Mouse (Mus musculus) thymus, postnatal 0 days (tissue): Measurements from ENCODE around the gene BC052040. TPM values are rescaled to one million over a fixed set of nuclear protein-coding genes. Genes with fewer than 3 reads are reported as not detected.

Experiments
- DNase-seq: peaks from one replicate; pipeline ENCODE4 v3.0.0-alpha.2; 2015; ENCODE audit warnings: low spot score
- microRNA counts: library from miRNA; unstranded; fragments of <30 nt; microRNA quantifications from one replicate; lab custom pipeline; 2015
- microRNA-seq: library from miRNA; unstranded; fragments of <30 nt; microRNA quantifications from one replicate; pipeline ENCODE4, GENCODE M21; 2016; ENCODE audit warnings: borderline number of aligned reads
- polyA plus RNA-seq: library from polyadenylated mRNA; unstranded; fragments of >200 nt; fragmentation: Nextera tagmentation; extraction: Ambion mirVana; gene quantifications from 2 replicates; pipeline ENCODE4 v1.2.1, GENCODE M21; 2015

The BC052040 gene
- polyA plus RNA-seq, 1 experiment from 2014 or later, result 6.2 TPM

DNA sequence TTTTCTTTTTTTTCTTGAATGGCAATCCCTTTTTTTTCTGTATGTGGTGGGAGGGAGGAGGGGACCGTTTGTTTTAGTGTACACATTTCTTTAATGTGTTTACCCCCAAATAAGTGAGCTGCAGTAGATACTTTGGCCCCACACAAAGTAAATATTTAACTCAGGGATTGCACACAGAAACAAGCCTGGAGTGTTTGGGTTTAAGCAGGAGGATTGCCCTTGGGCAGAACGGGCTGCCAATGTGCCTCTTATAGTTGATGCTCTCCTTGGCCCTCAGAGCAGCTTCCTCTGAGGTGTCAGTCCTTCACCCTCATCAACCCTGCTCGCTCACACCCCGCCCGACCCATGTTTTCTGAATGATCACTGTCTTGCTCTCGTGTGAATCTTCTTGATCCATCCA, 177.0 kb downstream of the BC052040 start:
- no peak for DNase-seq

DNA sequence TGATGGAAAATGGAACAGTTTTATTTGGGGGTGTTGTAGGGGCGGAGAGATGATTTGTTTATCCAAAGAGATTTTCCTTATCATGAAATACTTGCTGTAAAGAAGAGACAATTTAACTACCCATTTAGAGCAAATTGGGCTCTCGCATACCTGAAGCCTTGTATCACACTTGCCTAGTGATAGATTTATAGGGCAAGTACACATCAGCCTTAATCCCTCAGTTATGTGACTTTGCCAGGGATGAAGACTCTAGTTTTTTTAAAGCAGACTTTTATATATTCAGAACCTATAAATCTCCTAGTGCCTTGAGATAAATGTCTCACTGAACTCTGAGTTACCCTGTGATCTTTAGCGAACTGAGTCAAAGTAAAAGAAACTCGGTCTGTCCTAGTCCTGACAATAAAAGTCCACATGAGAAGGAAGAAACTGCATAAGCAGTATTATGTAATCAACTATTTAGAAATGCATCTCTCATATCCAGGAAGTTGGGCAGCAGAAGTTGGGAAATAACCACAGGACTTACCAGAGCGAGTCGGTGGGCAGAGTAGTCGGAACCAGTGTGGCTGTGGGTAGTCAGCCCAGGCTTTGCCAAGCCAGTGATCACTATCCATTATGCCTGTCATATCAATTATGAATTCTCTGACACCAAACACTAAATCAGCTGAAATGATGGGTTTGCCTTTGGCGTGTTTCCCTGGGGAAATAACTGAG, 183.2 kb downstream of the BC052040 start:
- DNase-seq, result no peak

DNA sequence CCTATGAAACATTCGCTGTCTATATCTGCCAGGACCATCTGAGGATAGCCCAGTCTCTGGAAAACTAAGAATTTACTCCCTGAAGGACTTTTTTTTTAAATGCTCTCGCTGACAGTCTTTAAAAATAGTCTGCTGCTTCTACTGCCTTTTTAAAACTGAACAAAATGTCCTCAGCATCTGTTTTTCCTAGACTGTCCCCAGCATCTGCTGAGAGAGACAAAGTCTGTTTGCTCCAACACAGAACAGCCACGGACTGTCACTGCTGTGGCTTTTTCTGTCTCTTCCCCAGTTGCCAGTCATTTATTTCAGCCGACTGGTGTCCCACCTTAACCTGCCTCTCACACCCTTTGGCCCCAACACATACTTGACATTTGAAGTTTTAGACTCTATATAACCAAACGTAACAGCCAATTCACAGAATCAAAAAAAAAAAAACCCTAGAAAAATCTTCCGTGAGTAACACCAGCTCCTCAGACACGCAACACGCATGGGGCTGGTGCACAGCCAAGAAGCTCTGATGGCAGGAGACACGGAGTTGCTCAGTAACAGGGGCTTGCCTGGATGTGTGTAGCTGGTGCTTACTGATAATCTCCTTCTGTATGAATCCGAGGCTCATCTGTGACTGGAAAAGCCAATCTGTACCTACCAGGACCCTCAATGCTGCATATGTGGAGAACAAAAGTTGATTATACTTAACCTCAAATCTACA, 188.2 kb downstream of the BC052040 start:
- DNase-seq, result no peak

DNA sequence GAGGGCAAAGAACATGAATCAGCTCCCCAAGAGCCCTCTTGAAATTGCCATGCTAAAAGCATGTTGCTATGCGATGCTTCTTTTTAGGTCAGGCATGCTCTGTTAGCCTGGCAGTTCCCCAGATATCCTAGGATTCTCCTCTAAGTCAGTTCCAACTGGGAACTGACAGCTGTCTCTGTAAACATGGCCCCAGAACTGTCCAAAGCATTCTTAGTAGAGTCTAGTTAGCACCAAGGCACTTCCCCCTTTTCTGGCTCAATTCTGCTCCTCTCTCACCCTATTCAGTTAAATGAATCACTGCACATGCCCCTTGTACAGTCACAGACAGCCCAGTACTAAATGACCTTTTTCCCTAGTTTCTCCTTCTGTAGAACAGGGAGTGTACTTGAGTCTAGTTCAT, 191.2 kb downstream of the BC052040 start:
- DNase-seq, result no peak

GRCm38 (mm10) chr2:115774153-115774908, 192.8 kb downstream of the BC052040 start:
- no peak for DNase-seq

- DNase-seq, result no peak
These were observed 194.1 kb downstream of the BC052040 start for GRCm38 (mm10) chr2:115775488-115776217.

DNA sequence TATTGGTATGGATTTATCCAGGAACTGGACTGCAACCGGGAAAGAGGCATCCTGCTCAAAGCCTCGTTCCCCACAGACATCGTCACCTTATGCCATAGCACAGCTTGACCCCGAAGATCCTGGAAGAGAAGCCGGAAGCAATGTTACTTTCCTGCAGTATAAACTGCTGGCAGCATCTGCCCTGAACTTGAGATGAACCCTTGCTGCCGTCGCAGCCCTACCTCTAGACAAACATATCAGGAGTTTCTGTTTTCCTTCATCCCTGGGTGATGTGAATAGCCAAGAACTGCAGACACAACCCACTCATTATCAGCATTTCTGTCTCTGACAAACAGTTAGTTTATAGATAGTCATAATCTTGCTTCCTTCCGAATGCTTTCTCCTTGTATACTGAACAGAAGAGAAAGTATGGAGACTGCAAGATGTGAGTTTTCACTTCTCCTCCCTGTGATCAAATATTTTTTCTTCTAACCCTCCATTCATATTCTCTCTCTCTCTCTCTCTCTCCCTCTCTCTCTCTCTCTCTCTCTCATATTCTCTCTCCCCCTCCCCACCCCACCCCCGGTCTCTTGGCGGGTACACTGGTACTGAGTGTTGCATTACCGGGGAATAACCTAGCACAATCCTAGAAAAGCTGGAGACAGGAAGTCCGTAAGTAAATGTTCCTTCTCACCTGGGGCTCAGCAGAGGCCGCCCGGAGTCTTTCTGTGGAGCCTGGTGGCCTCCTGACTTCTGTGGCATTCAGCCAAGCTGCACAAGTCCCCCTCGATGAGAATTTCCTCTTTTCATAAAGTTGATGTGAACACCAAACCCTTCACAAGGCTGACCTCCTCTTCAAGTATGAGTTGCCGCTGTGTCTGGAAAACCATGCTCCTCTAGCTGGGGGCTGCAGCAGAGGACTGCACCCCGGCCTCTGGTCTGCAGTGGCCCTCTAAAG, 195.7 kb downstream of the BC052040 start:
- no peak for DNase-seq

GRCm38 (mm10) chr2:115780546-115781011, 199.1 kb downstream of the BC052040 start:
- no peak for DNase-seq

DNA sequence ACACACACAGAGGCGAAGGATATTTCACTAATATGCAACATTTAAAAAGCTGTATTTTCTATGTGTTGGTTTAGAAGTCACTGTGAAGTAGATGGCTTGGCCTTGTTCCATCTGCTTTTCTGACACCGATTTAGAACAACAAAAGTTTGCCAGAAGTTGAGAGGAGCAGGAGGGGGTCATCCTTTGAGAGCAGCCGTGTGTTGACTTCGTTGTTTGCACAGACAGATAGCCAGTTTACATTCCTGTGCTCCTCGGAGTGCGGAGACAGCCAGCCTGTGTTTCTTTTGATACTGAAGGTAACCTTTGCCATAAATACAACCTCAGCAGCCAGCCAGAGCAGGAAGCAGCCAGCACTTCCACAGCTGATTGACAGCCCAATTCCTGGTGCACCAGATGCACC, 204.2 kb downstream of the BC052040 start:
- no peak for DNase-seq

- no peak for DNase-seq
These were observed 217.3 kb downstream of the BC052040 start for GRCm38 (mm10) chr2:115798839-115799238.

GRCm38 (mm10) chr2:115808376-115808775, 226.9 kb downstream of the BC052040 start:
- DNase-seq, result no peak

- DNase-seq, result no peak
These were observed 231.8 kb downstream of the BC052040 start for GRCm38 (mm10) chr2:115813316-115813715.

DNA sequence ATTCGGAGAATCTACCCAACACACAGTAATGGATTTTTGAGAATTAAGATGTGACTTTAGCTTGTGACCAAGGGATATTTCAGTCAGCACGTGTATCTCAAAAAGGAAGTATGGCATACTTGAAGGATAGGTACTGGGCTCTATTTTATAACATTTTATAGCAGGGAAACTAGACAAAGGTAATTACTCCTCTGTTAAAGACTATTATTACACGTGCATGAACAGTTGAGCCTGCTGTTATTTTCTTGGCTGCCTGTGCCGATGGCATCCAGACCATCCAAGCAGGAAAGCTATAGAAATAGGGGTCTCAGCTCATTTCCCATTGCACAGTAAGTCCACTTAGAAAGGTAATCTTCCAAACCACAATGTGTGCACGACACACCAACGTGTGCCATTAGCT, 232.2 kb downstream of the BC052040 start:
- no peak for DNase-seq

- DNase-seq, result no peak
These were observed 236.4 kb downstream of the BC052040 start for GRCm38 (mm10) chr2:115817959-115818358.

DNA sequence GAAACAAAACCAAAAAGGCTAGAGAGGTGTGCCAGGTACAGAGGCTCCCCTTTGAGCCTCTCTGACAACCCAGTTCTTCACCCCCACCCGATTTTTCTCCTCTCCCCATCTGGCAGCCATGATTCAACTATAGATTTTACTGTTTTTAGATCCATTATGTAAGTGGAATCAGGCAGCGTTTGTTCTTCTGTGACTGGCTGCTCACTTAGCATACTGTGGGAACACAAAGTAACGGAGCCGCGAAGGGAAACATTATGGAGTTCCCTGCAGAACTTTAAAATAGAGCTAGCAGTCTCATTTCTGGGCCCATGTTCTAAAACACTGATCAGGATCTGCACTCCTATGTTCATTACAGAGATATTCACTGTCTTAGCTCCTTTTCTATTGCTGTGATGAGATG, 240.8 kb downstream of the BC052040 start:
- DNase-seq, result no peak

MicroRNA genes within 50 kb of the gene (microRNA counts, 519-probe panel; counts per million panel counts)
- 4,354 counts per million, percentile 80 among the panel's probes with 10 or more counts for microRNA mmu-miR-1951 (lab: Ali Mortazavi, UCI)

Small RNA genes within 50 kb of the gene (microRNA-seq; reads per million reads assigned to microRNA genes)
- not detected for gene Mir1951
